Mouse (Mus musculus) kidney, adult 2 months (tissue): ENCODE results near the gene Rsad1.

Experiments used
- CTCF ChIP-seq: fragments of 200-500 bp; conservative IDR thresholded peaks from 2 replicates; pipeline ENCODE4 v1.5.1; 2011; ENCODE audit warnings: low read depth, mild to moderate bottlenecking, control low read depth, low read length, moderate library complexity, mixed read lengths; ENCODE audit not compliant: insufficient read depth, insufficient read length
- POLR2A ChIP-seq: fragments of 200-500 bp; IDR thresholded peaks from one replicate; pipeline ENCODE4 v1.6.1; 2011; ENCODE audit warnings: low read depth, low read length, control low read depth

- no peak for TF ChIP-seq CTCF
- no peak for TF ChIP-seq POLR2A
Measured at GRCm38 (mm10) chr11:94563383-94563782, 14.3 kb upstream of the Rsad1 start.
